Mouse (Mus musculus): ENCODE results near the gene Wnk1.

Wnk1 gene

DNA sequence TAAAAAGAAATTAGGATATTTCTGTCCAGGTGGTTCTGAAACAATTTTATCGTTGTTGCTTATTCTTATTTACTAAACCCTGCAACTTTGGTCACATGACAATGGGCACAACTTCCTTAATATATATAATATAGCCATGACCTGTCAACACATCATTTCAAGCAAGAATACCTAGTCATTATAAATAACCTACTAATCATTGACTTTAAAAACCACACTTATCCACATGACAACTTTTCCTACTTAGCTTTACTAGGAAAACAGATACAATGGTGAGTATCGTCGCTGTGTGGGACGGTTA, 2.0 kb upstream of the Wnk1 start:
- no peak for DNase-seq (ENCODE audit: low read depth, low spot score)

DNA sequence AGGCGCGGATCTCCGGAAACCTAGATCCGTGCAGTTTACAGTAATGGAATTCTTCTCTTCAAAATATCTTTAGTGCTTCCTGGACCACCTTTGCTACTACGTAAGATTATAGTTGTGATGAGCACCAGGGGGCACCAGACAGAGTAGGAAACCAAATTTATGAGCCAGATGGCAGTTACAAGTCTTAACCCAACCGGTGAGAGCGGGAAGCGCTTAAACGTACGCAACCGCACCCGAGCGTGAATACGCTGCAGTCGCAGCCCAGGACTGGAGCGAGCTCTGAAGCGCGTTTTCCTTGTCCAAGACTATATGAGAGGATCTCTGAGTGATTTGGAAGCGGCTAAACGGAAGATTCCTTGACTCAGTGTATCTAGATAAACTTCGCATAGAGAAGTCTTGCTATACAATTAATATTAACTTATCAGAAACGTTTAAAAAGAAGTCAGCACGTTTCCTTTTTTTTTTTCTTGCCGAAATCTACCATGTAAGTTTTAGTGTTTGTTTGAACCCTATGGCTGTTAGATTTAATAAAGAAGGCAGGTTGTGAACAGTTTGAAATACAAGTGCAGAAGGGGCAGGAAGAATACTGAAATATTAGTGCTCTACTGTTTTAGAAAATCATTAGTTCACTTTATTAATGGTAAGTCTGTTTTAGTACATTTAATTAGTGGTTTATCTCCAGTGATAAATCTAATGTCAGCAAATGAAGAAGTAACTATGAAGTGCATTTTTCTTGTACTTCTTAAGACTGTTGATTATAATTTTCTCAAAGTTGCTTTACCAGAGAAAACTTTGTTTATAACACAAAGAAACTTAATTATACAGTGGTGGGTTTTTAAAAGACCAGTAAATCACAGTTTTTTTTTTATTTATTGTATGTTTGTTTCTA, 1.4 kb upstream of the Wnk1 start:
- DNase-seq (ENCODE audit: low read depth, low spot score) = peak; percentile 96

DNA sequence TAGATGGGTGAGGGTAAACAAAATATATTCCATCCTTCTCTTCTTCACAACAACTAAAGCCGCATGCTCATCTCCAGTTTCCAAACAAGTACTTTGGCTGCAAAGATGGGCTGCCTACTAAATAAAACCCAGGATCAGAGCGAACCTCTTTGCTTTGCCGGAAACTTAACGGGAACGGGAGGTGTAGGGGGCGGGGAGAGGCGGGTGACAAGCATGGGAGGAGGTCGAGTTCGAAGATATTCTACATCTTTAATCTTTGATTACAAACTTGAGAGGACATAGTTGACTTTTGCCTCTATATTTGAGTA, 738 bp upstream of the Wnk1 start:
- no peak for DNase-seq (ENCODE audit: low read depth, low spot score)

DNA sequence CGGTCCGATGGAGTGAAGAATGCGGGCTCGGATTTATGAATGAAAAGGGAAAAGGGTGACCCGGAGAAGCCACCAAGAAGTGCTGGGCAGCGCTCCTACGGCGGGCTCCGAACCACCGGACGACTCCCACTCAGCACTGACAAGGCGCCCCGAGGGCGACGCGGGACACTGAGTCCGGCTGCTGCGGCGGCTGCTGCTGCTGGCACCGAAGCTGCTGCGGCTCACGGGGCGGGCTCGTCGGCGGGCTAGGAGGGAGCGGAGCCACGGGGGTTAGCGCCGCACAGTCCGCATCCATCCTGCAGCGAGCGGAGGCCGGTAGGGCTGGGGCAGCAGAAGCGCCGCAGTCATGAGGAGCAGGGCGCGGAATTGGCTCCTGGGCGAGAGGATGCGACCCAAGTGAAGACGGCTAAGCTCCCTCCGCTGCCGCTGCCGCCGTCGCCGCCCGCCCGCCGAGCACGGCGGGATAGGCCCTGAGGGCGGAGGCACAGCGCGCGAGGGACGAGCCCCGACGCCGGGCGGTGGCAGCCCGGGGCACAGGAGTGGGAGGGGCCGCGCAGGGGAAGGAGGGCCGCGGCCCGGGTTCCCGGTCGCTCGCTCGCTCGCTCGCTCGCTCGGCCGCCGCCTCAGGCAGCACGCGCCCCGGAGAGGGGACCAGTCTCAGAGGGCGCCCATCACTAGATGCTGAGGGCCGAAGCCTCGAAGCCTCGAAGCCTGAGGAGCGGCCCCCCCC, 671 bp downstream of the Wnk1 start:
- peak; percentile 87 for DNase-seq (ENCODE audit: low read depth, low spot score)

DNA sequence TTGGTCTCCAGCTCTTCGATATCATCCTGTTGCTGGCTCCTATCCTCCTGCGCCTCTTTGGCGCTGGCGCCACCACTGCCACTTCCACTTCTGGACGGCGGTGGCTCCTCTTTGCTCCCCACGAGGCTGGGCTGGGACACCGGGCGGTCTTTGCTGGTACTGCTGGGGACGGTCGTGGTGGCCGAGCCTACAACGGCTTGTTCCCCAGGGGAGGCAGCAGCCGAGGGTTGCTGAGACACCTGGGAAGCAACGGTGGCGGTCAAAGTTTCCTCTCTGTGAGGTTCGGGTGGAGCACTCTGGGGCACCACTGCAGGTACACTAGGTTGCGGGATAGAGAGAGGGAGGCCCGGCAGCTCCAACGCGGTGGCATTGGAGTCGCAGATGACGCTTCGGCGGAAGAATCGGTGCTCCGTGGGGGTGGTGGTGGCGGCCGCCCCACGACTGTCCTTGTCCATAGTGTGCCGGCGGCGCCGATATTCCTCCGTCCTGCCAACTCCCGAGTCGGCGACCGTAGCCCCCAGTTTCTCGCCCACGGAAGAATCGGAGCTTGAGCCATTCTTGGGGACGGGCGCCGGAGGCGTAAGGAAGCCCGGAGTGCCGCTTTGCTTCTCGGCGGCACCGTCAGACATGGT, 1.4 kb downstream of the Wnk1 start:
- peak; percentile 82 for DNase-seq (ENCODE audit: low read depth, low spot score)

DNA sequence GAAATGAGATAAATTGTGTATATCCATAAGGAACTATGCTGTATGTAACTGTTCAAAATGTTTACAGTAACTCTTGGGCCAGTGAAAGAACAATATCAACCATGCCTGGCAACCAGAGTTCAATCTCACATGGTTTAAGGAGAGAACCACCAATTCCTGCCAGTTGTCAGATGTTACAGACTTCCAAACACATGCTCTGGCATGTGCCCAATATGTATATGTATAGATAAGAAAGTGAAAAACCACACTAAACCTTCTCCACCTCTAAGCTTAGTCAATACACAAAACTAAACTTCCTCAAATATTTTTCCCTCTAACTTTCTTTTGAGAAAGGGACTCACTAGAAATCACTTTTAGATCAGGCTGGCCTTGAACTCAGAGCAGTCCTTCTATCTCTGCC, 13.9 kb downstream of the Wnk1 start:
- no peak for DNase-seq (ENCODE audit: low read depth, low spot score)

DNA sequence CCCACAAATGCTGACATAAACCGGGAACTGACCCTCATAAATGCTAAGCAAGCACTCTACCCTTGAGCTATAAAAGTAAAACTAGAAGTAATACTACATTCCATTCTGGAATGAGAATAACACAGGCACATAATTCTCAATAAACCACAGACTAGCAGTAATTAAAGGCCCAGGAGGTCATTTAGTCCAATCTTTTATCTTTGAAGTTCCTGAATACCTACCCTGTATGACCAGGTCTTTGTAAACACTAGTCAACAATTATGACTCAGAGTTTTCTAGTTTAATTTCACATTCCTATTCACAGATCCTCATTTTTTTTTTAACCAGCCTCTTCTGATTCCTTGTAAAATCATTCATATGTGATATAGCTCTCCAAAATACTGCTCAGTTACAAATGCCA, 14.7 kb downstream of the Wnk1 start:
- no peak for DNase-seq (ENCODE audit: low read depth, low spot score)

DNA sequence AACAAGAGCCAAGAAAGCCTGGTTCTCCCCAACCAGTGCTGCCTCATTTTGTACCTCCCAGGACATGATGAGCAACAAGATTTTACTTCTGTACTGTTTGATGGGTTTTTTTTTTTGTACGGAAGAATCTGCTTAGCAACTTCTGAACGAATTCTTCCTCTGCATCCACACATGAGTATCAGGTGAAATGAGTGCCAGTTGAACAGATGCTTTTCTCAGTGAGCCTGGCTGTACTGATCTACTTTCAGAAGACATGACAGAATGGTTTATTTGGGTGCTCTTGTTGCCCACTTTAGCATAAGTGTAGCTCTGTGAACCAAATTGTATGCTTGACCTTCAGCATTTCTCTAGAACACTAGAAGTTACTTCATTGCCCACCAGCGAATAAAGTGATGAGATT, 16.4 kb downstream of the Wnk1 start:
- no peak for DNase-seq (ENCODE audit: low read depth, low spot score)

DNA sequence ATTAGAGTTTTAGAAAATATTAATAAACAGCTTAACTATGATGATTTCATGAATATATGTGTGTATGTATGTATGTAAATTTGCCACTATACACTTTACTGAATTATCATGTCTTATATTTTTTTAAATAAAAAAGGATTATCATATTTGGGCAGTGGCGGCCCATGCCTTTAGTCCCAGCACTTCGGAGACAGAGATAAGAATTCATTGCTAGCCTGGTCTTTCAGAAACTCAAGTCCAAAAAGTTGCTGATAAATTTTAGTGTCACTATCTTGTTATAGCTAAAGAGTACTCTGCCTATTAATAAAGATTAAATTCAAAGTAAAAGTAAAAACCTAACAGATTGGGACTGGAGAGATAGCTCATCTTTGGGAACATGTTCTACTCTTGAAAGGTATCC, 18.8 kb downstream of the Wnk1 start:
- no peak for DNase-seq (ENCODE audit: low read depth, low spot score)

DNA sequence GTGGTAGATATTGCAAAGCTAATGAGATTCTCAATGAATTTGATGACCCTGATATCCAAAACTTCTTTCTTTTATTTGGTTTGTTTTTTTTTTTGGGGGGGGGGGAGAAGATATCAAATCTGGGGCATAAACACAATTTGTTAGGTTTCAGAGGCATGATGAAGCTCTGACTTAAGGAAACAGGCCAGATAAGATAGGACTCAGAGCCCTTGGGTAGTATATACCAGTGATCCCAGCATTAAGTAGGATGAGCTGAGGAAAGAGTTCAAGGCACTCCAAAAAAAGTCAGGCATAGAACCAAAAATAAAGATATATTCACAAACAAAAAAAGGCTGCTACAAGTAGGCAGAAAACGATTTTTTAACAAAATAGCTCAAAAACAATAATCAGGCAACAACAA, 25.3 kb downstream of the Wnk1 start:
- DNase-seq (ENCODE audit: low read depth, low spot score) = no peak

DNA sequence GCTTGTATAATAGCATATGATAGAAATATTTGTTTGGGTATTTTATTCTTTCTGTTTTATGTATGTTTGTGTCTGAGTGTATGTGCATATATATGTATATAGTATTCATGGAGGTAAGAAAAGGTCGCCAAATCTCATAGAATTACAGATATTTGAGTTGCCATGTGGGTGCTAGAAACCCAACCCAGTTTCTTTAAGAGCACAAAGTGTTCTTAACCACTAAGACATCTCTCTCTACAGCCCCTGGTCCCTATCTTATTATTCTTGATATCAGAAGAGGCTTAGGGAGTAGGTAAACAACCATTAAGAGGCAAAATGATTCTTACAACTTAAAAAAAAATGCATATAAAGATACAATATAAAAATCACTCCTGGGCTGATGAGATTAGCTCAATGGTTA, 27.0 kb downstream of the Wnk1 start:
- no peak for DNase-seq (ENCODE audit: low read depth, low spot score)

DNA sequence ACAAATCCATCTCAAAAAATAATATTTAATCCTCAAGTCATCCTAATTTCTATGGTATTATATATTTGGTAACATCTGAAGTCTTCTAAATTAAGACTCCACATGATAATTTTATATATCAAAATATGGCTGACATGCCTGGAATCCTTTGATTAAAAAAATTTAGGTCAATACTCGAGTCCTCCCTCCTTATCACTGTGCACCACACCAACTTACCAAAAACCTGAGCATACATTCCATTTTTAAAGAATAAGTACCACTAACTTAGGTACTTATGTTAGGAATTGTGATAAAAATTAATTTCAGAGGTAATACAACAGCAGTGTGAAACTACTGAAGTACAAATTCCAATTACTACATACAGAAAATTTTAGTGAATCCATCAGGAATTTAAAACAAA, 27.5 kb downstream of the Wnk1 start:
- DNase-seq (ENCODE audit: low read depth, low spot score) = no peak

DNA sequence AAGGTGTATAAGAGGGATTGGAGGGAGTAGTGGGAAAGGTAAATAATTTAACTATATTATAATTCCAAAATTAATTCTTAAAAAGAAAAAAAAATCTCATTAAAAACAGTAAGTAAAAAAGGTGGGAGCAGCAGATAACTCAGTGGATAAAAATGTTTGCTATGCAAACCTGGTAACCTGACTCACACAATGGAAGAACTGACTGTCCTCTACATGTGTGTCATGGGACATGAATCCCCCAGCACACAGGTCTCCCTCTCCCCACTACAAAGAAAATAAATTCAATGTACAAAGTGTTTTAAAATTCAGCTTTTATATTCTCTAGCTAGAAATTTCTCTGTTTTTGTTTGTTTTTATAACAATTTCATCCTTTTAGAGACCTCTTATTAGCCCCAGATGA, 27.9 kb downstream of the Wnk1 start:
- no peak for DNase-seq (ENCODE audit: low read depth, low spot score)

DNA sequence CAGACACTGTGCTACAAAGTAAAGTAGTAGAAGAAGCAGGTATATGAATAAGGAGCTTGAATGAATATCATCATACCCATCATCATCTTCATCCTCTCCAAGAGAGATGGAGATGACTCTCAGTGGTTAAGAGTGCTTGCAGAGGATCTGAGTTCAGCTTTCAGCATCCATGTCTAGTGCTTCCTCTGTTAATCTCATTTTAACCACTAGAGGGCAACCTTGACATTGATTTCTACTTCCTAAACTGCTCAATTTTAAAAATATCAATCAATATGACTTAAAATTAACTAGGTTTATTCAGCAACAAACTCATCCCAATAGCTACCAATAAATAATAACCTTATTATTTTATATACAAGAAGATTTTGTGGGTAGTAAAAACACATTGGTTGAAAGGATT, 36.8 kb downstream of the Wnk1 start:
- DNase-seq (ENCODE audit: low read depth, low spot score) = peak; percentile 60

DNA sequence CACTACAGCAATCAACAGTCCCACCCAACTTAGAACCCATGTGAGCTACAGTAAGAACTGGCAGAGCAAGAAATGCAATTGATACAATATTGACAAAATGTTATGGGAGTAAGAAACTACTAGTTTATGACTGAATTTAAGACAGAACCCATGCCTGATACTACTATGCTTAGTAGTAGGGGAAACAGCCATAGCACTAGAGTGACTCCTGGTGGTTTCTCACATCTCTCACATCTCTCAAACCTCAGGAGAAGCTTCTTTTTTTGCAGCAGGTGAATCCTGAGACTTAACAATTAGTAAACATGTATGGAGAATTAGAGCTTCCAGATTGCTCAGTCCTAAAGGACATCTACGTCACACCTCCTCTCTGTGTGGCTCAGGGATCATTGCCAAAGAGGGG, 42.0 kb downstream of the Wnk1 start:
- DNase-seq (ENCODE audit: low read depth, low spot score) = no peak

DNA sequence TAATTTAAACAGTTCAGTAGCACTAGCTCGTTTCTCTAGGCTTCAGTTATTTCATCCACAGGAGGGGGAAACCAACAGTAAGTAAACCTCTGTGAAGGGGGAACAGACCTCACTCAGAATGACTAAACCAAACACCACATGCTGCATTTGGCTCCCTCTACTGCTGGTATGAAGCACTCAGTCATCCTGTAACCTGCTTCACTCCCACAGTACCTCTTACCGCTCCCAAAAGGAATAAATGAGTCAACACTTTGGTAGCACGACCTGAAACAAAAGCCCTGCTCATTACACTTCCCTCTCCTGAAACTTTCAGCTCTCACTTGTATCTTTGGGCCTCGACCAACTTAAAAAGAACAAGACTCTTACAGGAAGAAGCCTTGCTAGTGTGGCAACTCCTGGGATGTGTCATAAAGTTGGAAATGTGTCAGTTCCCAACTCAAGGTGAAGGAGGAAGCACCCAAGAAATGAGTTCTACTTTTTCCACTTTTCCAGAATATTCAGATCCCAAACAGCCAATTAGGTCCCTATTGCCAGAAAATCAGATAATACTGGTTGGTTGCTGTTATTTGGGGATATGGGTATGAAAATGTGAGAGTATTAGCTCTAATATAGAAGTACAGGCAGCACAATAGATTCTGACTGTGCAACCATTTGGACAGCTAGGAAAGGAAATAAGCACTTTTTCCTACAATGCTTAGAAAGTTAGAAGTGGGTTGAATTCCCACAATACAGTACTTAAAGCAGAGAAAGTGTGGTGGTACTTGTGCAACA, 114.1 kb downstream of the Wnk1 start:
- peak; percentile 38 for DNase-seq (ENCODE audit: low read depth, low spot score)

DNA sequence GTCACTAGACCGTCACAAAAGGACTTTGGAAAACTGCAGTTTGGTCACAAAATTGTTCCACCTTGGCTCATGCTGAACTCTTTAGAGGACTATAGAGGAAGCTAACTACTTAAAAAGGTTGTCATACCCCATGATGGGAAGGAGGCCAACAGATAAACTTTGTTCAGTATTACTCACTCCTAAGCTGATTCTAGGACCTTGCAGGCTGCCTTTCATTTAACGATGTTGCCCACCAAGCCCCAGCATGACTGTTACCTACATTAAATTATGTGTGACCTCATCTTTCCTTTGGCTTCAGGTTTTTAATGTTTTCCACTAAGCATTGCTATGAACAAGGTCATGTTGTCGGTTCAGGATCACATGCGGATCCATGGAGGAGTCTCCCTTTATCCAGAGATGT, 115.9 kb downstream of the Wnk1 start:
- DNase-seq (ENCODE audit: low read depth, low spot score) = no peak

DNA sequence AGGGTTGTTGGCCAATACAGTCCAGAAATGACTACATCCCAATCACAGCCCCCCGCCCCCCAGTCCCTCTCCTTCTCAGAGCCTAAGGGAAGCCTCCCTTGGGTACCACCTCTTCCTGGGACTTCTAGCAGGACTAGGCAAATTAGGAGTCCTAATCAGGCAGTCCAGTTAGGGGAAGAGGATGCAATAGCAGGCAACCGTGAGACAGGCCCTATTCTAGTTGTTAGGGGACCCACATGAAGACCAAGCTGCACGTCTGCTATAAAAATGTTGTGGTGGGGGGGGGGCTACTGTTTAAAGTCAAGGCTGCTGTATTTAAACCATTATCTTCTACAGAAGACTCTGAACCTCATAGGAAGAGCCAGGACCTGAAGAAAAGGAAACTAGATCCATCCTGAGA, 116.3 kb downstream of the Wnk1 start:
- DNase-seq (ENCODE audit: low read depth, low spot score) = no peak

DNA sequence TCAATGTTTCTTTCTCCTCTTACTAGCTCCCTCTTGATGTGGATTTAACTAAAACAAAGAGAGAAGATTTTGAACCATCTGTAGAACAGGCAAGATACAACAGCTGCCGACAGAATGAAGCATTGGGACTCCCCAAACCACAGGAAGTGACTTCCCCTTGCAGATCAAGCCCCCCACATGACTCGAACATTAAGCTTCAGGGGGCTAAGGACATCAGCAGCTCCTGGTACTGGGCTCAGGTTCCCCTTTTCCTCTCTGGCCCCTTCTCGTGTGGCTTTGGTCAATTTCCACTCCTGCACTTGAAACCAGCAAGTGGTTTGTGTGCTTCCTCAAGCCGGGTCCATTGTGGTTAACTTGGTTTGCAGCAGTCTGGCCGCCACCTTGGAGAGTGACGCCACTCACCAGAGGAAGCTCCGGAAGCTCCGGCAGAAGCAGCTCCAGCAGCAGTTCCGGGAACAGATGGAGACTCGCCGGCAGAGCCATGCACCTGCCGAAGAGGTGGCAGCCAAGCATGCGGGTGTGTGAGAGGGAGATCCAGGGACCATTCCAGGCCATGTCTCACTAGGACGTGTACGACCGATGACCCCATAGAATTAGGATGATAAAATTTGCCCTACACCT, 119.8 kb downstream of the Wnk1 start:
- no peak for DNase-seq (ENCODE audit: low read depth, low spot score)

DNA sequence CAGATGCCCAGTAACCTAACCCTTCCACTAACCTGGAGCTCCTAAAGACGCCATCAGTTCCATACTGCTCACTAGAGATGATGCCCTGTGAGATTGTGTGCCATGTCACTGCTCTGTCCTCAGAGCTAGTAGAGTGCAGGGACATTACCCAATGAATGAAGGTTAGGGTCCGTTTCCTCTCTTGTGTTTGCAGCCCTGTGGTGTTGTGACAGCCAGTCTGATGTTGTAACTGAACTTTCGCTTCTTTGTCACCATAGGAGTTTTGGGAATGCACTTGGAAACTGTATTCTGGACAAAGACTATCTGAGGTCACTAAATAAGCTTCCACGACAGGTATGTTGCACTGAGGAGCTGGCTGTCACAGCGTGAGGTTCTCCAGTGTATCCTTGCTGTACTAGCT, 122.8 kb downstream of the Wnk1 start:
- DNase-seq (ENCODE audit: low read depth, low spot score) = no peak

DNA sequence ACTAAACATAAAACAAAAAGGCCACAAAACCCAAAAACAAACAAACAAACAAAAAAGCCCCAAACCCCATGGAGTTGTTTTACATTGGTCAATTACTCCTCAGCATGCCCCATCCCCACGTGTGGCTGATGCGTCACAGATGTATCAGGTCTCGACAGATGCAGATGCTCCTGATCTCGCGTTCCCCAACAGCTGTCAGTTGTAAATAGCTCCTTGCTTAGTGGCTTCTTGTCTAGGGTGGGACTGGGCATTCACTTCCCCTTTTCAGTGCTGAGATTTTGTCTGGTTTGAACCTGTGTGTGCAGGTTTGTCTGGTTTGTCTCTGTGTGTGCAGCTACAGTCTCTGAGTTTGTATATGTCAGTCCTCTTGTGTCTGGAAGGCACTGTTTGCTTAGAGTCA, 126.4 kb downstream of the Wnk1 start:
- DNase-seq (ENCODE audit: low read depth, low spot score) = peak; percentile 92

DNA sequence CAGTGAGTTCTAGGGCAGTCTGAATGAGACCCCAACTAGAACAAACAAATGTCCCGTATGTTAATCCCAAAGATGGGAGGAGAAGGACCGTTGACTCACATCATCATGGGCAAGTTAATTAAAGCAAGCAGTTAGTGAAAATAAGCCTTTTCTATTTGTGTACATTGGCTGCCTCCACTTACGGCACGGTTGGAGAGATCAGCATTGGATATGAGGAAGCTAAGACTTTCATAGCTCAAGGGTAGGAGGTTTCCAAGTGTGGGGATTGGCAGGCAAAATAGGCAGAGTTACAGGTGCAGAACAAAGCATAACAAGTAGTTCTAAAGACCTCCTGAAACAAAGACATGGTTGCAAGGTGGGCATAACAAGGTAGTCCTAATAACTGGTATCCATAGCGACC, 133.0 kb downstream of the Wnk1 start:
- no peak for DNase-seq (ENCODE audit: low read depth, low spot score)
